Mouse (Mus musculus): Measurements from ENCODE around the gene Baz2b. TPM values are rescaled to one million over a fixed set of nuclear protein-coding genes. Genes with fewer than 3 reads are reported as not detected.

The Baz2b gene
- polyA plus RNA-seq, 1 experiment from 2014 or later: 33.8 TPM

GRCm38 (mm10) chr2:59997479-59998228 is 212.0 kb downstream of the Baz2b start:
- Histone ChIP-seq H3K9me3 (ENCODE audit: control insufficient read depth) (no peaks in the 10 kb centered on the region), H3K4me3 (ENCODE audit: low read depth, low read length) (no peak overlapping the region), H3K36me3 (ENCODE audit: control insufficient read depth, insufficient read depth) (peaks cover 9% of the 10 kb centered on the region; the same call in 1 of the 2 replicates), H3K27ac (ENCODE audit: low read depth, low read length) (no peak overlapping the region), H3K27me3 (replicated peaks; ENCODE audit: control insufficient read depth, insufficient read depth, low read length) (no peaks in the 10 kb centered on the region), H3K4me1 (replicated peaks; ENCODE audit: control insufficient read depth, insufficient read depth, low read length) (no peaks in the 10 kb centered on the region), H3K9ac (ENCODE audit: low read depth, low read length) (no peak overlapping the region), H3K4me2 (replicated peaks; ENCODE audit: low read depth) (no peak overlapping the region)
- ATAC-seq: peak; percentile 57; the same call in 1 of the 2 replicates
- WGBS: 48% methylated on average over 8 of the region's 8 CpGs
- TF ChIP-seq CTCF (IDR thresholded peaks at IDR 0.05; ENCODE audit: low read depth): no peak

GRCm38 (mm10) chr2:59996911-59997310 is 212.7 kb downstream of the Baz2b start:
- no peak for ATAC-seq

GRCm38 (mm10) chr2:59993190-59993535 is 216.5 kb downstream of the Baz2b start:
- H3K4me1 ChIP-seq (replicated peaks; ENCODE audit: control insufficient read depth, insufficient read depth, low read length): no peaks in the 10 kb centered on the region
- no peak overlapping the region for H3K9ac ChIP-seq (ENCODE audit: low read depth, low read length)
- TF ChIP-seq CTCF (IDR thresholded peaks at IDR 0.05; ENCODE audit: low read depth): no peak
- H3K36me3 ChIP-seq (ENCODE audit: control insufficient read depth, insufficient read depth): peaks cover 12% of the 10 kb centered on the region
- no peak overlapping the region for H3K27ac ChIP-seq (ENCODE audit: low read depth, low read length)
- H3K9me3 ChIP-seq (ENCODE audit: control insufficient read depth): no peaks in the 10 kb centered on the region
- ATAC-seq: no peak
- H3K4me3 ChIP-seq (ENCODE audit: low read depth, low read length): no peak overlapping the region
- 78% methylated on average over 3 of the region's 3 CpGs for WGBS
- H3K27me3 ChIP-seq (replicated peaks; ENCODE audit: control insufficient read depth, insufficient read depth, low read length): no peaks in the 10 kb centered on the region
- no peak overlapping the region for H3K4me2 ChIP-seq (replicated peaks; ENCODE audit: low read depth)

More at GRCm38 (mm10) chr2:59996911-59997310, 212.7 kb downstream of the Baz2b start:
- H3K4me1 ChIP-seq (replicated peaks; ENCODE audit: control insufficient read depth, insufficient read depth, low read length): no peaks in the 10 kb centered on the region
- no peak overlapping the region for H3K4me2 ChIP-seq (replicated peaks; ENCODE audit: low read depth)
- no peaks in the 10 kb centered on the region for H3K27me3 ChIP-seq (replicated peaks; ENCODE audit: control insufficient read depth, insufficient read depth, low read length)
- peaks cover 14% of the 10 kb centered on the region for H3K36me3 ChIP-seq (ENCODE audit: control insufficient read depth, insufficient read depth)
- no peak overlapping the region for H3K27ac ChIP-seq (ENCODE audit: low read depth, low read length)
- H3K9ac ChIP-seq (ENCODE audit: low read depth, low read length): no peak overlapping the region
- WGBS: 87% methylated on average over 5 of the region's 5 CpGs
- H3K4me3 ChIP-seq (ENCODE audit: low read depth, low read length): no peak overlapping the region
- TF ChIP-seq CTCF (IDR thresholded peaks at IDR 0.05; ENCODE audit: low read depth): no peak
- H3K9me3 ChIP-seq (ENCODE audit: control insufficient read depth): no peaks in the 10 kb centered on the region

- H3K36me3 ChIP-seq (ENCODE audit: control insufficient read depth, insufficient read depth): peaks cover 12% of the 10 kb centered on the region
- no peak for ATAC-seq
- no peaks in the 10 kb centered on the region for H3K27me3 ChIP-seq (replicated peaks; ENCODE audit: control insufficient read depth, insufficient read depth, low read length)
- no peak overlapping the region for H3K4me3 ChIP-seq (ENCODE audit: low read depth, low read length)
- H3K4me1 ChIP-seq (replicated peaks; ENCODE audit: control insufficient read depth, insufficient read depth, low read length): no peaks in the 10 kb centered on the region
- H3K9me3 ChIP-seq (ENCODE audit: control insufficient read depth): no peaks in the 10 kb centered on the region
- no peak overlapping the region for H3K9ac ChIP-seq (ENCODE audit: low read depth, low read length)
- WGBS: 63% methylated on average over 10 of the region's 10 CpGs
- H3K27ac ChIP-seq (ENCODE audit: low read depth, low read length): no peak overlapping the region
- no peak overlapping the region for H3K4me2 ChIP-seq (replicated peaks; ENCODE audit: low read depth)
- no peak for TF ChIP-seq CTCF (IDR thresholded peaks at IDR 0.05; ENCODE audit: low read depth)
Measured at GRCm38 (mm10) chr2:59992488-59993189, 217.0 kb downstream of the Baz2b start.

- H3K36me3 ChIP-seq (ENCODE audit: control insufficient read depth, insufficient read depth): peaks cover 12% of the 10 kb centered on the region
- no peaks in the 10 kb centered on the region for H3K9me3 ChIP-seq (ENCODE audit: control insufficient read depth)
- ATAC-seq: no peak
- H3K27ac ChIP-seq (ENCODE audit: low read depth, low read length): no peak overlapping the region
- no peak for TF ChIP-seq CTCF (IDR thresholded peaks at IDR 0.05; ENCODE audit: low read depth)
- H3K27me3 ChIP-seq (replicated peaks; ENCODE audit: control insufficient read depth, insufficient read depth, low read length): no peaks in the 10 kb centered on the region
- no peak overlapping the region for H3K4me3 ChIP-seq (ENCODE audit: low read depth, low read length)
- H3K9ac ChIP-seq (ENCODE audit: low read depth, low read length): no peak overlapping the region
- no peaks in the 10 kb centered on the region for H3K4me1 ChIP-seq (replicated peaks; ENCODE audit: control insufficient read depth, insufficient read depth, low read length)
- no peak overlapping the region for H3K4me2 ChIP-seq (replicated peaks; ENCODE audit: low read depth)
Measured at GRCm38 (mm10) chr2:59991775-59992174, 217.9 kb downstream of the Baz2b start.

- Histone ChIP-seq H3K4me1 (replicated peaks; ENCODE audit: control insufficient read depth, insufficient read depth, low read length) (no peaks in the 10 kb centered on the region), H3K4me2 (replicated peaks; ENCODE audit: low read depth) (no peak overlapping the region), H3K36me3 (ENCODE audit: control insufficient read depth, insufficient read depth) (peaks cover 12% of the 10 kb centered on the region), H3K4me3 (ENCODE audit: low read depth, low read length) (no peak overlapping the region), H3K27ac (ENCODE audit: low read depth, low read length) (no peak overlapping the region), H3K27me3 (replicated peaks; ENCODE audit: control insufficient read depth, insufficient read depth, low read length) (no peaks in the 10 kb centered on the region), H3K9me3 (ENCODE audit: control insufficient read depth) (no peaks in the 10 kb centered on the region), H3K9ac (ENCODE audit: low read depth, low read length) (no peak overlapping the region)
- ATAC-seq: no peak
- 76% methylated on average over 6 of the region's 6 CpGs for WGBS
- TF ChIP-seq CTCF (IDR thresholded peaks at IDR 0.05; ENCODE audit: low read depth): no peak
Measured at GRCm38 (mm10) chr2:59987521-59987920, 222.1 kb downstream of the Baz2b start.
